Mouse (Mus musculus): ENCODE results near the gene Hdgf.

- TF ChIP-seq CTCF (IDR thresholded peaks at IDR 0.05; ENCODE audit: low read depth) = no peak
- TF ChIP-seq EP300 (optimal IDR thresholded peaks at IDR 0.05) = no peak
Observed at GRCm38 (mm10) chr3:87949955-87950515, 43.9 kb downstream of the Hdgf start.

All from stomach, postnatal 0 days (tissue).